Mouse (Mus musculus): ENCODE measurements at regions not wholly inside any gene's neighbourhood (a gene's known extent, or its start where the extent isn't known, plus 50 kb on each side); places are given as distances from the start of the nearest gene placed in this dataset.

GRCm38 (mm10) chr2:128334757-128335500, 209.1 kb downstream of the Bcl2l11 start:
- no peak for DNase-seq (ENCODE audit: low spot score)

- DNase-seq (ENCODE audit: low spot score), result no peak
Measured at GRCm38 (mm10) chr2:128337192-128337591, 211.4 kb downstream of the Bcl2l11 start.

DNA sequence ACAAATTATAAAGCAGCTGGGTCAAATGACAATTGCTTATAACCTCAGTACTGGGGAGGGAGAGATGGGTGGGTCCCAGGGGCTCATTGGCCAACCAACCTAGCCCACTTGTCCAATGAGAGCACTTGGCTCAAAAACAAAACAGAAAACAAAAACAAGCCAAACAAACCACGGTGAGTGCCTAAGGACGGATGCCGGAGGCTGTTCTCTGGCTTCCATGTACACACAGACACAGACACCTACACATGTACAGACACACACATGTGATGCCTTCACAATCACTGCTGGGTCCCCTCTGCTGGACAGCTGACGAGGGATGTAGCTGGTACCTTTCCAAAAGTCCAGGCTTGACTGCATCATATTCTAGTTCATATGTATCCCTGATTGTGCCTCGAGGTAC, 212.0 kb downstream of the Bcl2l11 start:
- no peak for DNase-seq (ENCODE audit: low spot score)

GRCm38 (mm10) chr2:128338474-128338873, 212.6 kb downstream of the Bcl2l11 start:
- DNase-seq (ENCODE audit: low spot score), result no peak

DNA sequence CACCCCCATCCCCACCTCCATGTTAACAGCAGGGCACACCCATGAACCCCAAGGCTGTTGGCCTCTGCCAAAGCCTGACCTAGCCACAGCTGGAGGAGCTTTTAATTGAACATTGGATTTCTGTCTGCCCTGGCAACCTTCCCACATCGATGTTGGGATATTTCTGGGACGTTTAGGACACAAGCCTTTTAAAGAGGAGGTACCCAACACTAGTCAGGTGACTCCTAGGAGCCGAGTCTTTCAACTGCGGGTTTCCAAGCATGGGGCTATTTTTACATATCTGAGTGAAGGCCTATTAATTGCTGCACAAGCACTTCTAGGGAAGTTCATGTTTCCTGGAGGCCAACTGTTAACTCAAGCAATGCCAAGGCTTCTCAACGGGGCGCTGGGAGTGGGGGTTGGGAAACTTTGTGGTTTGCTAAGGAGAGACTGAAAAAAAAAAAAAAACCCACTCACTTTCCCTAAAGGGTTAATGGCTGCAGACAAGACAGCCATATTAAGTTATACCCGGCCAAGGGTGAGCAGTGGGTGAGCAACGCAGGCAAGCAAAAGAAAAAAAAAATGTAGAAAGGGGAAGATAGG, 213.3 kb downstream of the Bcl2l11 start:
- no peak for DNase-seq (ENCODE audit: low spot score)

DNA sequence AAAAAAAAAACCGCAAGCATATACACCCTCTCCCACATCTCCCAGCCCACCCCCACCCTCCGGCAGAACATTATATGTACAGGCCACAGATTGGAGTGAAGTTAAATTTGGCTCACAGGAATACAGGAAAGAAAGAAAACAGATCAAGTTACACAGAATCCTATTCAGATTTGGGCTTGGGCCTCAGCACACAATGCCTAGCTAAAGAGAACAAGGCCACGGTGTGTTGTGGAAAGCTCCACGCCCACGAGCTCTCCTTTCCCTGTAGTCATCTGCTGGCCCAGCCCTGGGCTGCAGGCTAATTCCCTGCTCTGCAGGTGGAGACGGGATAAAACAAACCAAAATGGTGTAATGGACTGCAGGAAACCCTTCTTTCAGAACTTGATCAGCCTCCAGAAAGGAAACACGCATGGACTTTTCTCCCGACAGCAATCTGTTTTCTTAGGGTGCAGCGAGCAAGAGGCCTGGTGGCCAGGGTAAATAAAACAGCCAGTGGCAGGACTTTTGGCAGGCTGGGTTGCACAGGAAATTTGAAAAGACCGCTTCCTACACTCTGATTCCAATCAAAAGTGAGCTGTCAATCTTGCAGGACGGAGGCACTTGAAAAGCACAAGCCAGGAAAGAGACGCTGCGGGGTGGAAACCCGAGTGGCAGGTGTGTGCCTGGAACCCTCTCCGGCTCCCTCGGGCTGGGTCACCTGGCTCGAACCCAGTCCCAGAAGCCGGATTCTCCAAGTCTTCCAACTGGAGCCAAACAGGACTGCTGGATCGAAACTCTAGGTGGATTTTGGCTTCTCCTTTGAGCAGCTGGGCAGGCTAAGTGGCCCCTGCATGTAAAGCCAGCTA, 214.0 kb downstream of the Bcl2l11 start:
- DNase-seq (ENCODE audit: low spot score), result no peak

DNA sequence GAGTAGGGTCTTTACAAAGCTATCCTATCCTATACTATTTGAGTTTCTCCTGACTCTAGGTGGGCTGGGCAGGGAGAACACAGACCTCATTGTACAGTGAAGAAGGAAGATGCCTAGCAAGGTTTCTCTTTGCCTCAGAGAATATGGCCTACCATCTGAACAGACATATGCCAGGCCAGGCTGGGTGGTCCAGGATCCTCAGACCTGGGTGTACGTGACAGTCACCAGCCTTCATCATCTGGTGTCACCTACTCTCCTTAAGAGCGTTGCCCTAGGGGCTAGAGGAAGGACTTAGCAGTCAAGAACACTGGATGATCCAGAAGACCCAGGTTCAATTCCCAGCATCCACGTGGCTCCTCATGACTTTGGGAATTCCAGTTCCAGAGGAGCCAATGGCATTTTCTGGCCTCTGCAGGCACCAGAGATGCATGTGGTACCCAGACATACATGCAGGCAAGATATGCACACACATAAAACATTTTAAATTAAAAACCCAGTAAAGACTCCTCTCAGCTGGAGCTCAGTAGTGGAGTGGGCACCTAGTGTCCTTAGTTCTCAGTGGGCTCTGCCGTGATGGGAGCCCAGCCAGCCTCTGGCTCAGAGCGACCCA, 214.9 kb downstream of the Bcl2l11 start:
- DNase-seq (ENCODE audit: low spot score), result no peak

GRCm38 (mm10) chr2:128342212-128342611, 216.4 kb downstream of the Bcl2l11 start:
- no peak for DNase-seq (ENCODE audit: low spot score)

- no peak for DNase-seq (ENCODE audit: low spot score)
Measured at GRCm38 (mm10) chr2:128345557-128345956, 219.7 kb downstream of the Bcl2l11 start.

DNA sequence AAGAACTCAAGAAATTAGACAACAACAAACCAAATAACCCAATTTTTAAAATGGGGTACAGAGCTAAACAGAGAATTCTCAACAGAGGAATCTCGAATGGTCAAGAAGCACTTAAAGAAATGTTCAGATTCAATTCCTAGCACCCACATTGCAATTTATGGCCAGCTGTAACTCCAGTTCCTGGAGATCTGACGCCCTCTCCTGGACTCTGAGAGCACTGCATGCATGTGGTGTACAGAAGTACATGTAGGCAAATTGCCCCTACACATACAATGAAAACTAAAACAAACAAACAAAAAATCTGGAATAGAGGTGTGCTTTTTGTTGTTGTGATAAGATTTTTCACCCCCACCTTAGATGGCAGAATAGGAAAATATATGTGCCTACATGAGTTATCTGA, 222.7 kb downstream of the Bcl2l11 start:
- DNase-seq (ENCODE audit: low spot score), result no peak

DNA sequence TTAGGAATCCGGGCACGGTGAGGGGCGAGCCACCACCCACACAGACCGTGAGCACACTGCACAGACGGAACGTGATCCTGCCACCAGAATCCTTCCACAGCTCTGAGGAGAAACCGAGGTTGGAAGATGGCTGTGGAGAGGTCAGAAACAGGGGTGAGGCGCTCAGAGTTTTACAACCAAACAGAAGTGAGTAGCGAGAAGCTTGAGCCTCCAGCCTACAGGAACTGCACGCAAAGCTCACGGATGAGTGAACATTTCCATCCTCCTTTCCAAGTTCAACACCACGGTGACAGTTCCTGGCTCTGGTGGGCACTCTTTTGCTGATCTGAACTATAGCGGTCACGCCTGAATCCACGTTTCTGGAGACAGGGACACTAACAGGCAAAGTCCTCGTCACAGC, 225.6 kb downstream of the Bcl2l11 start:
- no peak for DNase-seq (ENCODE audit: low spot score)

DNA sequence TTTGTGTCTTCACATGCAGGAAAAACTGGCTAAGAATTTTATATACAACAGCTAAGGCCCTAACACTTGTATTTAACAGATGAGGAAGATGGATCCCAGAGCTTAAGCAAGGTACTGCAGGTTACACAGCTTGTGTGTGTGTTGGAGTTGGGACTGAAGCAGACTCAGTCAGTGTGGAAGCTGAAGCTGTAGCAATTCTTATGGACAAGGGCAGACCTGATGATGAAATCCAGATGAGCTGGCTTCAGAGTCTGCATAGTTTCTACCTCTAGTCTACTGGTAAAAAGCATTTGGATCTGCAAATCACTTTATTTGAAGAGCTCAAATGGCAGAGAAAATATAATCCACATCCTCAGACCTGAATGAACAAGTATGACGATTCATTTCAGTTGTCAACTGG, 226.7 kb downstream of the Bcl2l11 start:
- no peak for DNase-seq (ENCODE audit: low spot score)

DNA sequence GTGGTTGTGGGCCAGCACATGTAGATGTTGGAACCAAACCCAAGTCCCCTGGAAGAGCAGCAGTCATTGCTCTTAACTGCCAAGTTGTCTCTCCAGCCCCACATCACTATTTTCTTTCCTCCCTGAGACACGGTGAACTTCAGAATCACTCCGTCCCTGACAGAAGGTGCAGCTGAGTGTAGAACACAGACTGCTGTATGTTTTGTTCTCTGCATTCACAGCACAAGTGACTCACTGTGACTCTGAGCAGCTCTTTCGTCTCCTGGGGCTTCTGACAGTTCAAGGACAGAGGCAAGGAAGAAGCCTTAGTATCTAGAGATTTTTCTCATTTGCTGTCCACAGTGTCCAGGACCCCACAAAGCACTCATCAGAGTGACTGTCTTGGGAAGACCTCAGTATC, 227.6 kb downstream of the Bcl2l11 start:
- DNase-seq (ENCODE audit: low spot score), result no peak

DNA sequence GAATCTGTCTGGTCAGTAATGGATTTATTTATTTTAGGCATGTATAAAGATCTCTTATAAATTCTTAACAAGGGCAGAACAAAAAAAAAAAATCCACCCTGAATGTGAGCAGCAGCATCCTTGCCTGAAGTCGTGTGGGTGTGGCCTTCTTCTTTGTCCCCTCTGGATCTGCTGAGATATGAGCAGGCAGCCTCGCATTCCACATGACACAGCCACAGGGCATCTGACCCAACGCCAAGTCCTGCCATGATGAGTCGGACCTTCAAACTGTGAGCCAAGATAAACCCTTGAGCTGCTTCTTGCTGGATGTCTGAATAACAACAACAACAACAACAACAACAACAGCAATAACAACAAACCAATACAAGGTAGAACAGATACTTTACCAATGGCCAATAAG, 230.5 kb downstream of the Bcl2l11 start:
- DNase-seq (ENCODE audit: low spot score), result no peak

GRCm38 (mm10) chr2:128359106-128359505, 231.9 kb upstream of the Spdye4c start:
- no peak for DNase-seq (ENCODE audit: low spot score)

DNA sequence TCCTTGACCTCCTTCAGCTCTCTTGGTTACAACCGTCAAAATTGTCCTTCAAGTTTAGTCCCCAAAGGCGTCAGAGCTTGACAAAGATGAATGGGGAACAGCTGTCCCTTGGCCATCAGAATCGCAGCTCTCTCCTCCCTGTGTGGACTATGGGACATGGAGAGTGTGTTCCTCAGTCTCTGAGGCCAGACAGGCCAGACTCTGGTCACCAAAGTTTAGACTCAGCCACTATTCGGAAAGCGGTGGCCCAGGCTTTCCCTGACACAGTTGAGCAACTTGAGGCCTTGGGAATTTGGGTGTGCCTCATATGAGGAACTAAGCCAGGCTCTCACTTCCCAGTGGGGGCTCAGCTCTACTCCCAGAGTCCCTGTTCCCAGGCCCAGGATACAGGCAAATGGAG, 230.5 kb upstream of the Spdye4c start:
- DNase-seq (ENCODE audit: low spot score), result no peak

DNA sequence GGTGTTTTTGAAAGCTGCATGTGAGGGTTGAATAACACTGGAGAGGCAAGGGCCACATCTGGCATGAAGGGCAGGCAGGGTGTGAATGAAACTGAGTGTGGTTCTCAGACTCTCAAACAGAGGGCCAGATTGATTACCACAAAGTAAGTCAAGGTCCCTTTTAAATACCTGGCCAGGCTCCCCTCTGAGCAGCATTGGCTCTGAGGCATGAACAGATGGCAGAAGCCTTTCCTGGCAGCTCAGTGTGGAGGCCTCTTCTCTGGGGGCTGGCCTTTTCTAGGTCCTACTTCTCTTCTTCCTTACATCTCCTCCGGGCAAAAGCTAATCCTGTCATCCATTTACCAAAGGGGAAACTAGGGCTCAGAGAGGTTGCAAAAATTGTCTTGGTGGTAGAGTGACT, 229.6 kb upstream of the Spdye4c start:
- DNase-seq (ENCODE audit: low spot score), result no peak

GRCm38 (mm10) chr2:128364161-128364560, 226.8 kb upstream of the Spdye4c start:
- DNase-seq (ENCODE audit: low spot score), result peak; percentile 52

DNA sequence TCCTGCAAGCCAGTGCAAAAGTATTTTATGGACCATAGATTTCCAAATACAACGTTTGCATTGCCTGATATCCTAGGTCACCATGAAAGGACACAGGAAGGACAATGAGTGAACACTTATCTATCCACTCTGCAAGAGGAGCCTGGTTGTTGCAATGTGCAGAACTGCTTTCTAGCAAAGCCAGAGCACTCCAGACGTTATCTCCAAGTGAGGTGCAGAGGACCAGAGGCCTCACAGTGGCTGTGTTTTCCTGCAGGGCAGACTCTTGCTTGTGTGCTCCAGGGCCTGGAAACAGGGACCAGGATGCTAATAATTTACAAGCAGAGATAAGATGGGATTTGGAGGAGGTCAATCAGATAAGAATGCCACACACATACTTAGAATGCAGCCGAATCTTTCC, 226.0 kb upstream of the Spdye4c start:
- no peak for DNase-seq (ENCODE audit: low spot score)

- no peak for DNase-seq (ENCODE audit: low spot score)
Measured at GRCm38 (mm10) chr2:128365775-128366174, 225.2 kb upstream of the Spdye4c start.

- DNase-seq (ENCODE audit: low spot score), result no peak
Measured at GRCm38 (mm10) chr2:128367266-128368150, 223.5 kb upstream of the Spdye4c start.

Data from testis, postnatal 10 days (tissue).